Mouse (Mus musculus) midbrain, postnatal 0 days (tissue): ENCODE measurements at regions not wholly inside any gene's neighbourhood (a gene's known extent, or its start where the extent isn't known, plus 50 kb on each side); places are given as distances from the start of the nearest gene placed in this dataset.

Experiments used
- ATAC-seq: fragments of 200-750 bp; cut with Nextera tagmentation; 2 replicates; pipeline ENCODE4 v1.8.0; 2017; ENCODE audit warnings: moderate number of reproducible peaks, mild to moderate bottlenecking, moderate TSS enrichment, moderate library complexity; ENCODE audit not compliant: low FRiP score
- DNase-seq: peaks from one replicate; pipeline ENCODE4 v3.0.0-alpha.2; 2015; ENCODE audit warnings: low spot score
- H3K27ac ChIP-seq: fragments of 300-500 bp; sonication (generic); 2 replicates; pipeline ENCODE4 v1.5.1; 2014; ENCODE audit warnings: low read depth, mild to moderate bottlenecking, low read length, mixed read lengths
- H3K27me3 ChIP-seq: fragments of 300-500 bp; sonication (generic); 2 replicates; pipeline ENCODE4 v1.6.1; 2014; ENCODE audit warnings: low read length, control low read depth, mixed read lengths; ENCODE audit not compliant: insufficient read depth
- H3K36me3 ChIP-seq: fragments of 300-500 bp; sonication (generic); 2 replicates; pipeline ENCODE4 v1.6.1; 2014; ENCODE audit warnings: low read length, control low read depth, mixed read lengths; ENCODE audit not compliant: insufficient read depth
- H3K4me1 ChIP-seq: fragments of 300-500 bp; sonication (generic); 2 replicates; pipeline ENCODE4 v1.6.1; 2014; ENCODE audit warnings: mild to moderate bottlenecking, control low read depth, antibody characterized with exemption, low read length, mixed read lengths; ENCODE audit not compliant: insufficient read depth
- H3K4me2 ChIP-seq: fragments of 300-500 bp; sonication (generic); 2 replicates; pipeline ENCODE4 v1.6.1; 2014; ENCODE audit warnings: low read depth, mild to moderate bottlenecking, low read length, mixed read lengths; ENCODE audit not compliant: poor library complexity, severe bottlenecking
- H3K4me3 ChIP-seq: fragments of 300-500 bp; sonication (generic); 2 replicates; pipeline ENCODE4 v1.5.1; 2014; ENCODE audit warnings: low read depth, mild to moderate bottlenecking, low read length, moderate library complexity
- H3K9ac ChIP-seq: fragments of 300-500 bp; sonication (generic); replicated peaks from 2 replicates; pipeline ENCODE4 v1.6.1; 2014; ENCODE audit warnings: mild to moderate bottlenecking, low read length, moderate library complexity, mixed read lengths; ENCODE audit not compliant: poor library complexity, severe bottlenecking
- H3K9me3 ChIP-seq: fragments of 300-500 bp; sonication (generic); 2 replicates; pipeline ENCODE4 v1.6.1; 2016; ENCODE audit warnings: low read length, control low read depth
- CTCF ChIP-seq: IDR thresholded peaks from 2 replicates; pipeline ENCODE4 v1.5.1; 2016; ENCODE audit warnings: antibody characterized with exemption, mild to moderate bottlenecking
- WGBS: fragments of 180-500 bp; shearing (Covaris S2); extraction: QIAGEN DNeasy Blood & Tissue Kit; methylation state at CpG from one replicate; pipeline ENCODE4 v1.1.7; 2014; 5-methylcytosine and 5-hydroxymethylcytosine counted together

DNA sequence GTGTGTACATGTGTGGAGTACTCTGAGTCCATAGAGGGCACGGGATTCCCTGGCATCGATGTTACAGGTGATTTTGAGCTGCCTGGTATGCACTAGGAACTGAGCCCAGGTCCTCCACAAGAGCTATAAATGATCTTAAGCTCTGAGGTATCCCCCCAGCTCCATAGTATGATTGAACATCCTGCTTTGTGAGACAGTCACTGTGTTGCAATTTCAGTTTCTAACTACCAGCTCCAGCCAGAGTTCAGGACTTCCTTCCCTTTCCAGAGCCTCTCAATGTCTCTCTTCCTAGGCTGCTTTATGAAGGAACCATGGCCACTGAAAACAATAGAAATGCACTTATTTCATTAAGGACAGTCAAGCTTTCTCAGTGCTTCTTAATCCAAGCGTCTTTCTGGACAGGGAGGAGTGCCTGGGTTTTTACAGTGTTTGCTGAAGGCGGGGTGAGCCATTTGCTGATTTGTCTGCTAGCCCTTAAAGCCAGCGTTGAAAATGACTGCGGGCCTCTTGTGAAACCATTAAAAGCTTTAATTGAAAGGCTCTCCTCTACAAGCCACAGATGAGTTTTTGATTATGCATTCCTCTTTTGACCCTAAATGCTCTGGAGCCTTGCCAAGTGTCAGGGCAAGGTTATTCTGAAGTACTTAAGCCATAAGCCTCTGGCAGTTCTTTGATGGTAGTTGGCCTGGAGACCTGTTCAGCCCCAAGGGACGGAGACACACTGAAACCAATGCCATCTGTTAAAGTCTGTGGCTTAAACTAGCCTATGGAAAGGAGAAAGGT lies 155.1 kb upstream of the Pfn2 start:
- no peak overlapping the region for H3K4me2 ChIP-seq
- no peak for ATAC-seq
- H3K9me3 ChIP-seq: no peaks in the 10 kb centered on the region
- H3K36me3 ChIP-seq: no peaks in the 10 kb centered on the region
- no peak for TF ChIP-seq CTCF
- no peak overlapping the region for H3K9ac ChIP-seq
- 41% methylated on average over 7 of the region's 7 CpGs for WGBS
- peak; percentile 32 for DNase-seq
- H3K27ac ChIP-seq: no peak overlapping the region
- H3K27me3 ChIP-seq: no peaks in the 10 kb centered on the region
- H3K4me3 ChIP-seq: no peak overlapping the region
- H3K4me1 ChIP-seq: no peaks in the 10 kb centered on the region

DNA sequence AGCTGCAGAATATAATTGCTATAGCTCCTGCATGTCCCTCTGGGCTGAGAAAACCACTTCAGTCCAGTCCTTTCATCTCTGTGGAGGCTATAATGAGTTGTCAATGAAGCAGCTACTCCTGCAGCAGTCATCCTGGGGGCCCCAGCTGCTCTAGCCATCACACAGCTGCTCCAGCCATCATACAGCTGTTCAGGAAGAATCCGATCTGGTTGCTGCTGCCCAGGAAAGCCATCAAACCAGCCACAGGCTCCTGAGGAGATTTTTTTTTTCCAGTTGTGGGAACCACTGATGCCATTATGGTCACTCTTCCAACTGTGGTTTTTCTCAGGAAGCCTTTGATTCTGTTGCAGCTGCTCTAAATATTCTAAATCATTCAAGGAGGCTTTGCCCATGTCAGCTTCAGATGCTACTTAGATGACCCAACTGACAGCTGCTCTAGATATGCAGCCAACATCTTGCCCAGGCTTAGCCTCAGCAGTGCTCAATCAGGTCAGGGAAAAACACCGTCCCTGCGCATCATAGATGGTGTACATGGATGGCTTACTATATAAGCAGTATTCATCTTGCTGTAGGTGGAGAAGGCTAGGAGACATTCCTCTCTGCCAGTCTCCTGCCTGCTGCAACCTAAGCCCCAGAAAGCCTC lies 177.0 kb upstream of the Pfn2 start:
- Histone ChIP-seq H3K27ac (no peak overlapping the region), H3K4me2 (no peak overlapping the region), H3K36me3 (no peaks in the 10 kb centered on the region), H3K4me1 (no peaks in the 10 kb centered on the region), H3K9ac (no peak overlapping the region), H3K27me3 (no peaks in the 10 kb centered on the region), H3K9me3 (no peaks in the 10 kb centered on the region), H3K4me3 (no peak overlapping the region)
- ATAC-seq: no peak
- TF ChIP-seq CTCF: no peak
- WGBS: 82% methylated on average over 3 of the region's 3 CpGs
- no peak for DNase-seq

DNA sequence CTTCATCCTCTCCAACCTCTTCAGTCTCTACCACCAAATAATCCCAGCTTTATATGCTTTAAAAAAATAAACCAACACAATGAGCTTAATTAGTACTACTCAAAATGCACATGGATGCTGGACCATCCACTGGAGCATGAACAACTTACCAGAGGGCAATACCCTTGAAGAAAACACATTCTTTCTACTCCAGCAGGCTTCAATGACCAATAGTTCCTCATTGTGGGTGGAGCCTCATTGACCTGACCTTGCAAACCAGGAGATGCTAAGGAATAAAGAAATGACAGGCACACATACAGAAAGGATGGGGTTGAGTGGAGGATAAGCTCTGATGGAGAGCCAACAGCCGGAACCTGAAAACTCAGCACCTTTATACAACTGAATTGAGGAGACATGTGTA lies 201.7 kb upstream of the Pfn2 start:
- DNase-seq: no peak

DNA sequence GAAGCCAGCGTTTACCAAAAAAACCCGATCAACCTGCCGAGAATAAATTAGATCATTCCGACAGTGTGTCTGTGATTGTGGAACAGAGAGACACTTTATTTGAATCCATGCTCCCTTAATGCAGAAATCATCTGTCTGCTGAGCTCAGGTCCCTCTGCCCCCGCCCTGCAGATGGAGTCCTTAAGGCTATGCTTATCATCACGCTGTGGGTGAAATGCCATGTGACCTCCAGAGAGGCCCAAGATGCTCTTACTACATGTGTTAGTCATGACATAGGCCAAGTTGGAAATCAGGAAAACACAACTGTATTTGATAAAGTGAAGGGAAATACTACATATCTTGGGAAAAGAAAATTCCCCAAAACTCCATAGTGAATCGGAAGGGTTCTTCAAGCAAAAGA lies 206.8 kb upstream of the Pfn2 start:
- Histone ChIP-seq H3K27ac (no peak overlapping the region), H3K4me3 (no peak overlapping the region), H3K4me2 (no peak overlapping the region), H3K4me1 (no peaks in the 10 kb centered on the region), H3K9ac (no peak overlapping the region), H3K9me3 (no peaks in the 10 kb centered on the region), H3K27me3 (no peaks in the 10 kb centered on the region), H3K36me3 (no peaks in the 10 kb centered on the region)
- 93% methylated on average over 7 of the region's 7 CpGs for WGBS
- DNase-seq: no peak
- no peak for ATAC-seq
- TF ChIP-seq CTCF: no peak

More for the DNA sequence above, 201.7 kb upstream of the Pfn2 start:
- Histone ChIP-seq H3K4me1 (no peaks in the 10 kb centered on the region), H3K9ac (no peak overlapping the region), H3K27ac (no peak overlapping the region), H3K9me3 (no peaks in the 10 kb centered on the region), H3K27me3 (no peaks in the 10 kb centered on the region), H3K4me2 (no peak overlapping the region), H3K36me3 (no peaks in the 10 kb centered on the region), H3K4me3 (no peak overlapping the region)
- ATAC-seq: no peak
- WGBS: 83% methylated on average over 1 of the region's 1 CpGs
- no peak for TF ChIP-seq CTCF

DNA sequence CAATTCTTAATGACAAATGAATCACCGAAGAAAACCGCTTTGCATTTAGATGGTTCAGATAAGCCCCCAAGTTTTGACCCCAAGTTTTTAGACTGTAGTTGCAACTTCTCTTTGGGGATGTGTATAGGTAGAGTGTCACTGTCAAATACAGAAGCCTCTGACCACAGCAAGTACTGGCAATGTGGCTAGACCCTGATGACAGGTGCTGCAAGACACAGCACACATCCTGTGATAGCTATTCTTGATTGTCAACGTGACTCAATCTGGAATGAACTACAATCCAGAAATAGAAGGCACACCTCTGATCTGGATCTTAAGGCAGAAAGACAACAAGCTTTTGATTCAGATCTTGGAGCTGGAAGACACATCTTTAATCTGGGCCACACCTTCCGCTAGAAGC lies 207.3 kb upstream of the Pfn2 start:
- ATAC-seq (no peak), DNase-seq (no peak)
- no peaks in the 10 kb centered on the region for H3K4me1 ChIP-seq
- TF ChIP-seq CTCF: no peak
- no peak overlapping the region for H3K4me2 ChIP-seq
- WGBS: 94% methylated on average over 4 of the region's 4 CpGs
- no peak overlapping the region for H3K9ac ChIP-seq
- no peaks in the 10 kb centered on the region for H3K27me3 ChIP-seq
- no peak overlapping the region for H3K4me3 ChIP-seq
- no peaks in the 10 kb centered on the region for H3K9me3 ChIP-seq
- no peak overlapping the region for H3K27ac ChIP-seq
- H3K36me3 ChIP-seq: no peaks in the 10 kb centered on the region
